Mouse (Mus musculus): ENCODE results near the gene Il34. TPM values are rescaled to one million over a fixed set of nuclear protein-coding genes. Genes with fewer than 3 reads are reported as not detected.

Gene Il34
- polyA plus RNA-seq, 1 experiment from 2014 or later, result 0.36 TPM

GRCm38 (mm10) chr8:110746661-110747060 is 59.1 kb downstream of the Il34 start:
- Histone ChIP-seq H3K4me2 (no peak overlapping the region), H3K9me3 (replicated peaks; ENCODE audit: control insufficient read depth, low read length) (no peaks in the 10 kb centered on the region), H3K4me1 (ENCODE audit: control insufficient read depth, insufficient read depth, low read length) (no peaks in the 10 kb centered on the region), H3K9ac (ENCODE audit: low read depth, low read length) (no peak overlapping the region), H3K4me3 (ENCODE audit: low read depth, low read length) (no peak overlapping the region), H3K36me3 (ENCODE audit: control insufficient read depth, insufficient read depth, low read length) (no peaks in the 10 kb centered on the region), H3K27ac (ENCODE audit: low read depth, low read length) (no peak overlapping the region), H3K27me3 (ENCODE audit: control insufficient read depth, insufficient read depth, low read length) (no peaks in the 10 kb centered on the region)
- WGBS (ENCODE audit: insufficient replicate concordance), result 57% methylated on average over 9 of the region's 9 CpGs
- ATAC-seq (replicated peaks; ENCODE audit: insufficient number of reproducible peaks, low FRiP score, low TSS enrichment), result no peak

- no peaks in the 10 kb centered on the region for H3K36me3 ChIP-seq (ENCODE audit: control insufficient read depth, insufficient read depth, low read length)
- no peak for ATAC-seq (replicated peaks; ENCODE audit: insufficient number of reproducible peaks, low FRiP score, low TSS enrichment)
- H3K4me2 ChIP-seq, result no peak overlapping the region
- WGBS (ENCODE audit: insufficient replicate concordance), result 87% methylated on average over 10 of the region's 10 CpGs
- H3K4me1 ChIP-seq (ENCODE audit: control insufficient read depth, insufficient read depth, low read length), result no peaks in the 10 kb centered on the region
- H3K27ac ChIP-seq (ENCODE audit: low read depth, low read length), result no peak overlapping the region
- H3K4me3 ChIP-seq (ENCODE audit: low read depth, low read length), result no peak overlapping the region
- no peaks in the 10 kb centered on the region for H3K27me3 ChIP-seq (ENCODE audit: control insufficient read depth, insufficient read depth, low read length)
- no peaks in the 10 kb centered on the region for H3K9me3 ChIP-seq (replicated peaks; ENCODE audit: control insufficient read depth, low read length)
- H3K9ac ChIP-seq (ENCODE audit: low read depth, low read length), result no peak overlapping the region
Measured at GRCm38 (mm10) chr8:110745162-110745561, 60.6 kb downstream of the Il34 start.

- Histone ChIP-seq H3K27ac (ENCODE audit: low read depth, low read length) (no peak overlapping the region), H3K9ac (ENCODE audit: low read depth, low read length) (no peak overlapping the region), H3K27me3 (ENCODE audit: control insufficient read depth, insufficient read depth, low read length) (no peaks in the 10 kb centered on the region), H3K4me1 (ENCODE audit: control insufficient read depth, insufficient read depth, low read length) (no peaks in the 10 kb centered on the region), H3K4me3 (ENCODE audit: low read depth, low read length) (no peak overlapping the region), H3K36me3 (ENCODE audit: control insufficient read depth, insufficient read depth, low read length) (peaks cover 18% of the 10 kb centered on the region), H3K9me3 (replicated peaks; ENCODE audit: control insufficient read depth, low read length) (no peaks in the 10 kb centered on the region), H3K4me2 (no peak overlapping the region)
- no peak for ATAC-seq (replicated peaks; ENCODE audit: insufficient number of reproducible peaks, low FRiP score, low TSS enrichment)
- 73% methylated on average over 5 of the region's 5 CpGs for WGBS (ENCODE audit: insufficient replicate concordance)
Measured at GRCm38 (mm10) chr8:110742452-110742818, 63.3 kb downstream of the Il34 start.

DNA sequence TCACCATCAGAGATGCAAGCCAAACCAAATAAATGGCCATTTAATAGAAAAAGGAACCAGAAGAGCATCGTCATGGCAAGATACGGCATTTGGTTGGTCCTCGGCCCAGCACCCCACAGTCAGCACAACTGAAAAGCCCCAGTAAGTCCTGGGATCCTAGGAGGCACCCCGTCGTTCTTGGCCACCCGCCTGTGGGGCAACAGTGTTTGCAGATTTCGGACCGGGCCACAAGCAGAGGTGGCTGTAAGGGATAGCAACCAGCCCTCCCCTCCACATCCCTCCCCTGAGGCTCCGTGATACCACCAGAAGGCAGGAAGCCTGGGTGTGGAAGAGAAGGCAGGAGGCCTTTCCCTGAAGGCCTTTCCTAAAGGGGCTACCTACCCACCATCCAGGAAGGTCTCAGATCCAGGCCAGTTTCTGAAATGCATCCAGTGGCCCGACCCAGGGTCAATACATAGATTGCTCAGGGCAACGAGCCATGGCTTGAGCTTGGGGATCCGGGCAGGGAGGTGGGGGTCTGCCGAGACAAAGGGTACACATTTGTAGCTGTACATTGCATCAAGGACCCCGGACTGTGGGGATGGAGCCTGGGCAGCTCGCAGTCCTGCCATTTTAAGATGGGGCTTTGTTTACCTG is 63.8 kb downstream of the Il34 start:
- Histone ChIP-seq H3K9me3 (replicated peaks; ENCODE audit: control insufficient read depth, low read length) (no peaks in the 10 kb centered on the region), H3K4me2 (no peak overlapping the region), H3K27me3 (ENCODE audit: control insufficient read depth, insufficient read depth, low read length) (no peaks in the 10 kb centered on the region), H3K36me3 (ENCODE audit: control insufficient read depth, insufficient read depth, low read length) (peaks cover 18% of the 10 kb centered on the region), H3K27ac (ENCODE audit: low read depth, low read length) (no peak overlapping the region), H3K4me1 (ENCODE audit: control insufficient read depth, insufficient read depth, low read length) (no peaks in the 10 kb centered on the region), H3K4me3 (ENCODE audit: low read depth, low read length) (no peak overlapping the region), H3K9ac (ENCODE audit: low read depth, low read length) (no peak overlapping the region)
- no peak for ATAC-seq (replicated peaks; ENCODE audit: insufficient number of reproducible peaks, low FRiP score, low TSS enrichment)
- 71% methylated on average over 15 of the region's 15 CpGs for WGBS (ENCODE audit: insufficient replicate concordance)

DNA sequence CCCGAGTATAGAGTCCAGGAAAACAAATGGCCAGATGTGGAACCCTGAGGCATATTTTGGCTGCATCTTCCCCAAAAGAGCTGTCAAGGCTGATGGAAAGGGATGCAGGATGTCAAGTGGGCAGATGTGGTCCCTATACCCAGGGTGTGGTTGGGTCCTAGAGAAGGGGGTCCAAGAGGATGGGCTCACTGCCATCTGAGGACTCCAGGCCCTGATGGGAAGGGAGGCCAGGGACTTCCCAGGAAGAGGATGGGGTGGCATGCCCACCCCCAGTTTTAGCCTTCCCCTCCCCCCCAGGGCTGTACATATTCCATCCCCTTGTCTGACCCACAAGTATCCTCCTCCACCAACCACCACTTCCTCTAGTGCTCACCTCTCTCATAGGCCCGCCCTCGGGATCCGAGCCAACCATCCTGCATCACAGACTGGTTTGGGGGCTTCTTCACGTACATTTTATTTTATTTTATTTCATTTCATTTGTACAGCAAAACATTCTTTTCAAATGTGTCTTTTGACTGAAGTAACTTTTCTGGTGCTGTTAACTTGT is 65.0 kb downstream of the Il34 start:
- no peaks in the 10 kb centered on the region for H3K27me3 ChIP-seq (ENCODE audit: control insufficient read depth, insufficient read depth, low read length)
- no peak overlapping the region for H3K4me3 ChIP-seq (ENCODE audit: low read depth, low read length)
- no peak overlapping the region for H3K4me2 ChIP-seq
- H3K9ac ChIP-seq (ENCODE audit: low read depth, low read length), result no peak overlapping the region
- H3K4me1 ChIP-seq (ENCODE audit: control insufficient read depth, insufficient read depth, low read length), result no peaks in the 10 kb centered on the region
- WGBS (ENCODE audit: insufficient replicate concordance), result 83% methylated on average over 5 of the region's 5 CpGs
- H3K9me3 ChIP-seq (replicated peaks; ENCODE audit: control insufficient read depth, low read length), result no peaks in the 10 kb centered on the region
- peaks cover 20% of the 10 kb centered on the region for H3K36me3 ChIP-seq (ENCODE audit: control insufficient read depth, insufficient read depth, low read length)
- H3K27ac ChIP-seq (ENCODE audit: low read depth, low read length), result no peak overlapping the region
- ATAC-seq (replicated peaks; ENCODE audit: insufficient number of reproducible peaks, low FRiP score, low TSS enrichment), result no peak

GRCm38 (mm10) chr8:110738591-110739195 is 67.0 kb downstream of the Il34 start:
- WGBS (ENCODE audit: insufficient replicate concordance), result 89% methylated on average over 33 of the region's 35 CpGs
- Histone ChIP-seq H3K9ac (ENCODE audit: low read depth, low read length) (no peak overlapping the region), H3K27ac (ENCODE audit: low read depth, low read length) (no peak overlapping the region), H3K36me3 (ENCODE audit: control insufficient read depth, insufficient read depth, low read length) (peaks cover 27% of the 10 kb centered on the region), H3K4me2 (no peak overlapping the region), H3K4me3 (ENCODE audit: low read depth, low read length) (no peak overlapping the region), H3K9me3 (replicated peaks; ENCODE audit: control insufficient read depth, low read length) (no peaks in the 10 kb centered on the region), H3K4me1 (ENCODE audit: control insufficient read depth, insufficient read depth, low read length) (no peaks in the 10 kb centered on the region), H3K27me3 (ENCODE audit: control insufficient read depth, insufficient read depth, low read length) (no peaks in the 10 kb centered on the region)
- no peak for ATAC-seq (replicated peaks; ENCODE audit: insufficient number of reproducible peaks, low FRiP score, low TSS enrichment)

GRCm38 (mm10) chr8:110733036-110733435 is 72.7 kb downstream of the Il34 start:
- H3K27me3 ChIP-seq (ENCODE audit: control insufficient read depth, insufficient read depth, low read length), result no peaks in the 10 kb centered on the region
- no peaks in the 10 kb centered on the region for H3K9me3 ChIP-seq (replicated peaks; ENCODE audit: control insufficient read depth, low read length)
- H3K27ac ChIP-seq (ENCODE audit: low read depth, low read length), result no peak overlapping the region
- 89% methylated on average over 8 of the region's 8 CpGs for WGBS (ENCODE audit: insufficient replicate concordance)
- H3K9ac ChIP-seq (ENCODE audit: low read depth, low read length), result no peak overlapping the region
- no peaks in the 10 kb centered on the region for H3K4me1 ChIP-seq (ENCODE audit: control insufficient read depth, insufficient read depth, low read length)
- H3K4me2 ChIP-seq, result no peak overlapping the region
- no peak overlapping the region for H3K4me3 ChIP-seq (ENCODE audit: low read depth, low read length)
- H3K36me3 ChIP-seq (ENCODE audit: control insufficient read depth, insufficient read depth, low read length), result peaks cover 37% of the 10 kb centered on the region
- no peak for ATAC-seq (replicated peaks; ENCODE audit: insufficient number of reproducible peaks, low FRiP score, low TSS enrichment)

- no peak for ATAC-seq (replicated peaks; ENCODE audit: insufficient number of reproducible peaks, low FRiP score, low TSS enrichment)
- Histone ChIP-seq H3K9me3 (replicated peaks; ENCODE audit: control insufficient read depth, low read length) (no peaks in the 10 kb centered on the region), H3K36me3 (ENCODE audit: control insufficient read depth, insufficient read depth, low read length) (peaks cover 37% of the 10 kb centered on the region), H3K9ac (ENCODE audit: low read depth, low read length) (no peak overlapping the region), H3K27ac (ENCODE audit: low read depth, low read length) (no peak overlapping the region), H3K27me3 (ENCODE audit: control insufficient read depth, insufficient read depth, low read length) (no peaks in the 10 kb centered on the region), H3K4me2 (no peak overlapping the region), H3K4me1 (ENCODE audit: control insufficient read depth, insufficient read depth, low read length) (no peaks in the 10 kb centered on the region; the same call in none of the 2 replicates), H3K4me3 (ENCODE audit: low read depth, low read length) (no peak overlapping the region)
- WGBS (ENCODE audit: insufficient replicate concordance), result 90% methylated on average over 8 of the region's 8 CpGs
Measured at GRCm38 (mm10) chr8:110731346-110731859, 74.3 kb downstream of the Il34 start.
